Mouse (Mus musculus): Measurements from ENCODE around the gene Hcn1. TPM values are rescaled to one million over a fixed set of nuclear protein-coding genes. Genes with fewer than 3 reads are reported as not detected.

The Hcn1 gene
- polyA plus RNA-seq (2015; fragmentation: Nextera tagmentation; extraction: Ambion mirVana): 0.01 and 0.06 TPM in 2 replicates

DNA sequence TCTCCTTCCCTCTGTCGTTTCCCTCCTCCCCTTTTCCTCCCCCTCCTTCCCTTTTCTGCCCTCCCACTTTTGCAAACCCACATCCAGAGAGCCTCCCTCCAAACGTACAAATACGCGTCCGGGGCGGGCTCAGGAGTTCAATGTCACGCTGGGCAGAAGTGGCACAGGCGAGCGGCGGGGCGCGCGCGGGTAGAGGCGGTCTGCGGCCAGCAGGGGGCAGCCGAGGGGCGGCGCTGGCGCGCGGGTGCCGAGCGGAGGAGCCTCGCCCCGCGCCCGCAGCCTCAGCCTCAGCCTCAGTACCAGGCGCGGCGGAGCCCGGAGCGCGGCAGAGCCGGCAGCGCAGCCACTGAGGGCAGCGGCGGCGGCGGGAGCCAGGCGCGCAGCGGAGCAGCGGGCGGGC lies at the start of gene Hcn1:
TSS of gene Hcn1 (plus strand) at position 140 of the 400 bp plus-strand sequence.
- Histone ChIP-seq H3K4me2 (replicated peaks; ENCODE audit: low read depth, low read length) (peak within 1 kb of the TSS; percentile 98), H3K4me1 (ENCODE audit: insufficient read depth, low read length) (peaks cover 9% of the 10 kb centered on the region), H3K4me3 (ENCODE audit: low read length) (peak within 1 kb of the TSS; percentile 56), H3K27ac (ENCODE audit: low read length) (no peak within 1 kb of the TSS), H3K27me3 (ENCODE audit: insufficient read depth, low read length) (peaks cover 31% of the 10 kb centered on the region), H3K9me3 (ENCODE audit: low read length) (no peaks in the 10 kb centered on the region), H3K9ac (replicated peaks; ENCODE audit: low read length) (peak within 1 kb of the TSS; percentile 41; the same call in 1 of the 2 replicates), H3K36me3 (ENCODE audit: insufficient read depth, low read length) (no peaks in the 10 kb centered on the region)
- WGBS: under 1% methylated on average over 45 of the region's 45 CpGs
- ATAC-seq (ENCODE audit: low FRiP score, low TSS enrichment): peak; percentile 98

DNA sequence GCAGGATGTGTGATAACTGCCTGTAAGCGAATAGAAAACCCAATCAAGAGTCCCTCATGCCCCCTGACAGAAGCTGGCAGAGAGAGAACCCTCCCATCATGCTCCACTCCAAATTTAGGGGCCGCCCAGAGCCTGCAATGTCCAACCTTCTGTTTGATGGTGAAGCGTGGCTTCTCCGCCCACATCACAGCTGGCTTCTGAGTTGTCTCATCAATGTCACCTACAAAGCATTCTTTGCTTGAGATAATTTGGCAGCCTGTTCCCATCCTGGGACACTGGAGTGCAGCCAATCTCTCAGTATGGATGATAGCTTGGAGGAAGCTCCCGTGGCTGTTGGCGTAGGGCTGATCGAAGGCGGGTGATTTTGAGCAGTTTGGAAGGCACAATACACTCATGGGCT lies 34.9 kb upstream of the Hcn1 start:
- no peak overlapping the region for H3K4me2 ChIP-seq (replicated peaks; ENCODE audit: low read depth, low read length)
- no peaks in the 10 kb centered on the region for H3K36me3 ChIP-seq (ENCODE audit: insufficient read depth, low read length)
- no peaks in the 10 kb centered on the region for H3K9me3 ChIP-seq (ENCODE audit: low read length)
- H3K27ac ChIP-seq (ENCODE audit: low read length): no peak overlapping the region
- no peak overlapping the region for H3K4me3 ChIP-seq (ENCODE audit: low read length)
- H3K4me1 ChIP-seq (ENCODE audit: insufficient read depth, low read length): no peaks in the 10 kb centered on the region
- H3K27me3 ChIP-seq (ENCODE audit: insufficient read depth, low read length): no peaks in the 10 kb centered on the region
- WGBS: 77% methylated on average over 8 of the region's 8 CpGs
- ATAC-seq (ENCODE audit: low FRiP score, low TSS enrichment): no peak
- no peak overlapping the region for H3K9ac ChIP-seq (replicated peaks; ENCODE audit: low read length)

DNA sequence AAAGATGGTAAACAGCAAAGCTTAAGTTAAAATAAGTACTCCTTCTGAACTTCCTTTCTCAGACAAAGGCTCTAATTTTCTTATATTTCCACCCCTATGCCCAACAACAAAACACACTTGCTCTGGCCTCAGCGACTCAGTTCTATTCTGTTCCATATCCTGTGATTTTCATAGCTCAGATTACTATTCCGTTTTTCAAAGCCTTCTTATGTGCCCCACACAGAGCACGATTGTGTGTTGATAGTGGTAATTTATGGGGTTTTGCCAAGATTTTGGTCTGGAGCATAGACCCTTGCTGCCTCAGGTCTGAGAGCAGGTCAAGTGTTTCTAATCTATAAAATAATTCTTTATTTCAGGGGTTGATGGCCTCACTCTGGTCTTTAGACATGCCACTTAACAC lies 30.4 kb upstream of the Hcn1 start:
- H3K9me3 ChIP-seq (ENCODE audit: low read length): no peaks in the 10 kb centered on the region
- H3K9ac ChIP-seq (replicated peaks; ENCODE audit: low read length): no peak overlapping the region
- H3K36me3 ChIP-seq (ENCODE audit: insufficient read depth, low read length): no peaks in the 10 kb centered on the region
- H3K27ac ChIP-seq (ENCODE audit: low read length): no peak overlapping the region
- H3K27me3 ChIP-seq (ENCODE audit: insufficient read depth, low read length): no peaks in the 10 kb centered on the region
- WGBS: 40% methylated on average over 3 of the region's 3 CpGs
- H3K4me1 ChIP-seq (ENCODE audit: insufficient read depth, low read length): no peaks in the 10 kb centered on the region
- no peak for ATAC-seq (ENCODE audit: low FRiP score, low TSS enrichment)
- no peak overlapping the region for H3K4me3 ChIP-seq (ENCODE audit: low read length)
- no peak overlapping the region for H3K4me2 ChIP-seq (replicated peaks; ENCODE audit: low read depth, low read length)

- no peaks in the 10 kb centered on the region for H3K36me3 ChIP-seq (ENCODE audit: insufficient read depth, low read length)
- no peak overlapping the region for H3K4me3 ChIP-seq (ENCODE audit: low read length)
- no peaks in the 10 kb centered on the region for H3K4me1 ChIP-seq (ENCODE audit: insufficient read depth, low read length)
- no peak overlapping the region for H3K27ac ChIP-seq (ENCODE audit: low read length)
- H3K4me2 ChIP-seq (replicated peaks; ENCODE audit: low read depth, low read length): no peak overlapping the region
- no peaks in the 10 kb centered on the region for H3K9me3 ChIP-seq (ENCODE audit: low read length)
- no peaks in the 10 kb centered on the region for H3K27me3 ChIP-seq (ENCODE audit: insufficient read depth, low read length)
- WGBS: 71% methylated on average over 10 of the region's 10 CpGs
- ATAC-seq (ENCODE audit: low FRiP score, low TSS enrichment): no peak
- H3K9ac ChIP-seq (replicated peaks; ENCODE audit: low read length): no peak overlapping the region
Observed at GRCm38 (mm10) chr13:117594494-117595182, 7.5 kb upstream of the Hcn1 start.

DNA sequence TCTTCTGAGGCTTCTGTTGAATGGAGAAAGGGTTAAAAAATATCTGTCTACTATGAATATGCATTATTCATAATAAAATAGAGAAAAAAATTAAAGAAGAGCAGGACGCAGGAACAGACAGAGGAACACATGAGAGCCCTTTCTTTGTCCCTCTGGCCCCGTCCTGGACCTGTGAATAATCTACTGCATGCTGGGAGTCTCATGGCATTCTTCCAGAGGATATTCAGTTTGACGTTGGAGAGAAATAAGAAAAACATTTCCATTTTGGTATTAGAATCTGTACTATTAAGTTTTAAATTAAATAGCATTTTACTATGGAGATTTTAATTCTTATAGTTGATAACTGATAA lies 7.0 kb upstream of the Hcn1 start:
- no peaks in the 10 kb centered on the region for H3K4me1 ChIP-seq (ENCODE audit: insufficient read depth, low read length)
- no peaks in the 10 kb centered on the region for H3K9me3 ChIP-seq (ENCODE audit: low read length)
- H3K4me2 ChIP-seq (replicated peaks; ENCODE audit: low read depth, low read length): no peak overlapping the region
- H3K36me3 ChIP-seq (ENCODE audit: insufficient read depth, low read length): no peaks in the 10 kb centered on the region
- H3K4me3 ChIP-seq (ENCODE audit: low read length): no peak overlapping the region
- no peak overlapping the region for H3K9ac ChIP-seq (replicated peaks; ENCODE audit: low read length)
- 58% methylated on average over 3 of the region's 3 CpGs for WGBS
- no peak overlapping the region for H3K27ac ChIP-seq (ENCODE audit: low read length)
- no peak for ATAC-seq (ENCODE audit: low FRiP score, low TSS enrichment)
- no peaks in the 10 kb centered on the region for H3K27me3 ChIP-seq (ENCODE audit: insufficient read depth, low read length)

GRCm38 (mm10) chr13:117601331-117601965 lies 672 bp upstream of the Hcn1 start:
- peaks cover 9% of the 10 kb centered on the region for H3K4me1 ChIP-seq (ENCODE audit: insufficient read depth, low read length)
- H3K9ac ChIP-seq (replicated peaks; ENCODE audit: low read length): no peak overlapping the region
- no peak overlapping the region for H3K4me2 ChIP-seq (replicated peaks; ENCODE audit: low read depth, low read length)
- H3K9me3 ChIP-seq (ENCODE audit: low read length): no peaks in the 10 kb centered on the region
- H3K36me3 ChIP-seq (ENCODE audit: insufficient read depth, low read length): no peaks in the 10 kb centered on the region
- no peak for ATAC-seq (ENCODE audit: low FRiP score, low TSS enrichment)
- WGBS: 44% methylated on average over 9 of the region's 9 CpGs
- no peak overlapping the region for H3K4me3 ChIP-seq (ENCODE audit: low read length)
- peaks cover 31% of the 10 kb centered on the region for H3K27me3 ChIP-seq (ENCODE audit: insufficient read depth, low read length)
- H3K27ac ChIP-seq (ENCODE audit: low read length): no peak overlapping the region

DNA sequence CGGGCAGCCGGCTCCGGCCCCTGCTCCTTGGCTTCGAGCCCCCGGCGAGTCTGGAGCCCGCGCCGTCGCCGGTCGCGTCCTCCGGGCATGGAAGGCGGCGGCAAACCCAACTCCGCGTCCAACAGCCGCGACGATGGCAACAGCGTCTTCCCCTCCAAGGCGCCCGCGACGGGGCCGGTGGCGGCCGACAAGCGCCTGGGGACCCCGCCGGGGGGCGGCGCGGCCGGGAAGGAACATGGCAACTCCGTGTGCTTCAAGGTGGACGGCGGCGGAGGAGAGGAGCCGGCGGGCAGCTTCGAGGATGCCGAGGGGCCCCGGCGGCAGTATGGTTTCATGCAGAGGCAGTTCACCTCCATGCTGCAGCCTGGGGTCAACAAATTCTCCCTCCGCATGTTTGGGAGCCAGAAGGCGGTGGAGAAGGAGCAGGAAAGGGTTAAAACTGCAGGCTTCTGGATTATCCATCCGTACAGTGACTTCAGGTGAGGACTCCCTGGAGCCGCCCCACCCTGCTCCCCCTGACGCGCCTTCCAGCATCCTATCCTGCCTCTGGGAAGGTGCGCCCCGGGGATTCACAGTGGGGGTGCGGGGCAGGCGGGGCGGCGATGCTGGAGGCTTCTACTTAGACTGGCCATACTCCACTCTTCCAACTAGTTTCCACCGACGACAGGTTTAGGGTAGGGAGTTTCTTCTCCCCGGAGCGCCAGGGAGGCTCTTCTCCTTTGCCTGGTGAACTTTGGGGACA lies 668 bp downstream of the Hcn1 start:
- Histone ChIP-seq H3K4me3 (ENCODE audit: low read length) (peak overlapping the region; percentile 56), H3K9ac (replicated peaks; ENCODE audit: low read length) (peak overlapping the region; percentile 41; the same call in 1 of the 2 replicates), H3K4me1 (ENCODE audit: insufficient read depth, low read length) (peaks cover 9% of the 10 kb centered on the region), H3K27ac (ENCODE audit: low read length) (no peak overlapping the region), H3K4me2 (replicated peaks; ENCODE audit: low read depth, low read length) (peak overlapping the region; percentile 98), H3K36me3 (ENCODE audit: insufficient read depth, low read length) (no peaks in the 10 kb centered on the region), H3K9me3 (ENCODE audit: low read length) (no peaks in the 10 kb centered on the region), H3K27me3 (ENCODE audit: insufficient read depth, low read length) (peaks cover 31% of the 10 kb centered on the region)
- WGBS: under 1% methylated on average over 55 of the region's 62 CpGs
- peak; percentile 62 for ATAC-seq (ENCODE audit: low FRiP score, low TSS enrichment)

DNA sequence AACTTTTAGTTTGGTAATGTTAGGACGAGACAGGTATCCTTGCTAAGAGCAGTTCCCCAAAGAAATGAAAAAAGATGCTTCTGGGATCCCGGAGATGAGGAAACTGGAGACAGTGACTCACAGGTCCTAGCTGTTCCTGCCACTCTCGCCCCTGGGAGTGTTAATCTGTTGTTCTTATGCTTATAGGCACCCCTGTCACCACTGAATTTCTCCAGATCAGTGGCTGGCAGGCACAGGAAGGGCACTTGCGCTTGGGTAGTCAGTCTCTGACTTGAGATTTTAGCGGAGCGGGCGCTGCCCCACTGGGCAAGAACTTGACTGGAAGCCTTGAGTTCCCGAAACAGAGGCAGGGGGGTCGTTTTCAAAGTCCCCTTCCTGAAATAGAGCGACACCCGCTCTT lies 1.3 kb downstream of the Hcn1 start:
- Histone ChIP-seq H3K27me3 (ENCODE audit: insufficient read depth, low read length) (peaks cover 31% of the 10 kb centered on the region), H3K27ac (ENCODE audit: low read length) (no peak overlapping the region), H3K4me1 (ENCODE audit: insufficient read depth, low read length) (peaks cover 9% of the 10 kb centered on the region), H3K9ac (replicated peaks; ENCODE audit: low read length) (no peak overlapping the region), H3K4me3 (ENCODE audit: low read length) (no peak overlapping the region), H3K4me2 (replicated peaks; ENCODE audit: low read depth, low read length) (0 out of 2 replicates have a peak overlapping the region, but pooled peaks have one; percentile 98), H3K36me3 (ENCODE audit: insufficient read depth, low read length) (no peaks in the 10 kb centered on the region), H3K9me3 (ENCODE audit: low read length) (no peaks in the 10 kb centered on the region)
- 11% methylated on average over 11 of the region's 11 CpGs for WGBS
- ATAC-seq (ENCODE audit: low FRiP score, low TSS enrichment): no peak

DNA sequence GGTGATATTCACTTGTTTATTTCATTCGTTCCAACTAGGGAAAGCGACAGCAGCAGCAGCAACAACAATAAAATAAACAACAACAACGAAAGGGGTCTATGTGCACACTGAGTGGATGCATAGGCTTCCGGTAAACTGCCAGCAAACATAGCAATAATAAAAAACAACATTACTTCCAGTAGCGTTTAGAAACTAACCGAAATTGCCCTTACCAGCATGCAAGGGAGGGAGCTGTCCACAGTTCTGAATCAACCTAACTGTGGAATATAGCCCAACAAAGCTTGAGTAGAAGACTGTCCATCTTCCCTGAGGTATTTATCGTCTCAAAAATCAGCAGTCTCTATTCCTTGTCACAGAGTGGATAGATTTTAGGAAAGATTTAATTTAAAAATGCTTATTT lies 2.0 kb downstream of the Hcn1 start:
- no peak overlapping the region for H3K9ac ChIP-seq (replicated peaks; ENCODE audit: low read length)
- no peaks in the 10 kb centered on the region for H3K36me3 ChIP-seq (ENCODE audit: insufficient read depth, low read length)
- H3K9me3 ChIP-seq (ENCODE audit: low read length): no peaks in the 10 kb centered on the region
- WGBS: 35% methylated on average over 7 of the region's 7 CpGs
- H3K4me1 ChIP-seq (ENCODE audit: insufficient read depth, low read length): peaks cover 9% of the 10 kb centered on the region
- no peak overlapping the region for H3K4me2 ChIP-seq (replicated peaks; ENCODE audit: low read depth, low read length)
- H3K27ac ChIP-seq (ENCODE audit: low read length): no peak overlapping the region
- no peak overlapping the region for H3K4me3 ChIP-seq (ENCODE audit: low read length)
- H3K27me3 ChIP-seq (ENCODE audit: insufficient read depth, low read length): peaks cover 31% of the 10 kb centered on the region
- peak; percentile 53; the same call in 1 of the 2 replicates for ATAC-seq (ENCODE audit: low FRiP score, low TSS enrichment)
